Mouse (Mus musculus) embryonic stem cell, embryonic (primary cell): ENCODE results near the gene Gtf2f1.

Experiments used
- CTCF ChIA-PET, 4 experiments: fragments of 300-600 bp in 2 of 4; fragments of 350-600 bp in 2 of 4; sonication (Branson Sonifier 250); formaldehyde crosslinking; loops; one replicate each; lab custom pipeline; 2022; ENCODE audit warnings: inconsistent platforms in 2 of 4; lab: Charles Lee
- POLR2A ChIA-PET, 4 experiments: fragments of 300-600 bp in 2 of 4; fragments of 350-600 bp in 2 of 4; sonication (Branson Sonifier 250); formaldehyde crosslinking; loops; one replicate each; lab custom pipeline; 2022; ENCODE audit warnings: antibody characterized with exemption in 4 of 4, inconsistent platforms in 1 of 4; lab: Charles Lee

The Gtf2f1 gene

DNA sequence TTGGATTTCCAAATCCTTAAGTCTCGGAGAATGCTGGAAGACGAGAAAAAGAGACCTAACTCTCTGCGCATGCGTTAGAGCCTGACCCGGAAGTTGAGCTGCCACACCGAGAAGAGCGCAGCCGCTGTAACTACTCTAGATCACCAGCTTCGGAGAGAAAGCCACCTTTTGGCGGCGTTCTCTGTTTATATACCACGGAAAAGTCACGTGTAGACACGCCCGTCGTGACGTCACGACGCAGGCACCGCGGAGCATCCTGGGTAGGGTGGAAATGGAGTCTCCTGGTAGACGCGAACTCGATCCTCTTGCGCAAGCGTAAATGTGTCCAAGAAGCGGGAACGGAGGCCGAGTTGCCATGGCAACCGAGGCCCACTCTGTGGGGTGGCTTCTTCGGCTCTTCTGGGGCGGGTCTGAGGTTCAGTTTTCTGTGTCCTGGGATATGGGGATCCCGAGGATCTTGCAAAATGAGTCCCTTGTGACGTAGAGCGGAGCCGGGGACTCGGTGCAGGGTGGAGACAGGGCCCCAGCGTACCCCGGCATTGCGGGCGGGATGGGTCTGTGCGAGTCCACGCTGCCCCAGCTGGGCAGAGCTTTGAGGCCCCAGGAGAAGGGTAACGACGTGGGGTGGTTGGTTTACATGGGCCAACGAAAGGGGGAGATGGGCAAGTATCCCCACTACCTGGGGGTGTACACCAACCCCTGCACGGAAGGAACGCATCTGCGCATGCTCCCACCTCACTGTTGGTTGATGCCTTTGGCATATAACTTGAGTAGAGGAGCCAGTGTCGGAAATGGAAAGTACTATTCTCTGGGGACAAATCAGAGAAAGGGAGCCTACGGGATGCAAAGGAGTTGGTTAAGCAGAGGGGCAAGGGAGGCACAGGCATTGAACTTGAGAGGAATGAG is at the start of gene Gtf2f1, which contains the start of gene Gm17949:
Gtf2f1 (minus strand) TSS at position 53 of the 906 bp plus-strand sequence.
Gm17949 (plus strand) TSS at position 234 of the 906 bp plus-strand sequence.
- CTCF ChIA-PET = interaction anchor here in 3 of 4 experiments (0.6 to 1.3 kb wide), 8 partner anchors 14 to 326 kb away, joined by 4 to 10 read pairs (median 5); partner anchors contain the start of genes Alkbh7 (in 2 of the 3) and Khsrp (in 1 of the 3)
- POLR2A ChIA-PET = interaction anchor here (0.5 to 2.9 kb wide), 92 partner anchors 9 to 932 kb away, joined by 3 to 122 read pairs (median 4); partner anchors contain the start of genes Pspn (in 4 of the 4), Alkbh7 (in 3 of the 4), Clpp (in 3 of the 4) and Khsrp (in 3 of the 4)

DNA sequence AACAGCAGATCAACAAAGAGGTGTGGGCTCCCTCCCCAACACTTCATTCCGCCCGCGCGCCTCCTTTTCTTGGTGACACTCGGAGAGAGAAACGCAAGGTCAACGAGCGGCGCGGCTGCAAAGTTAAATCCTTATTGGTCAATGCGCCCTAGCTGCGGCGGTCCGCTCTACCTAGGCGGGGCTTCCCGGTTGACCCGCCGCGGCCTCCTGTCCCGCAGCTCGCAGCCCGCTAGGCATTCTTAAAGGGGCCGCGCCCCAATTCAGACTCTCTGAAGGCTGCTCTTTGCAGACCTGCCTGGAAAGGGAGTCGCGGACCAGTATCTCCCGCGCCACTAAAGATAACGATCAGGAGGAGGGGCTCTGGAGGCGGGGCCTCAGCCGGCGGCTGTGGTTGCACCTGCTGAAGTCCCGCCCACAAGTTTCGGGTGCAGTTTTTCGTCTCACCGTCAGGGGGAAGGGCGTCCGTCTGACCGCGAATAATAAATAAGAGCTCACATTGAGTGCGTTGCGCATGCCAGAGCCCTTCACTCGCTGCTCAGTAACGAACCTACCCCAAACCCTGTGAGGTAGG is 49.2 kb upstream of the Gtf2f1 start:
- ChIA-PET CTCF (interaction anchor here (0.6 to 2.2 kb wide), 41 partner anchors 9 to 736 kb away, joined by 3 to 15 read pairs (median 5); partner anchors contain the start of genes Alkbh7 (in 2 of the 4), Gpr108 (in 1 of the 4), Khsrp (in 1 of the 4) and Lonp1 (in 1 of the 4)), POLR2A (interaction anchor here (0.6 to 5.9 kb wide), 55 partner anchors 9 to 1007 kb away, joined by 3 to 78 read pairs (median 6); partner anchors contain the start of genes Gm17949 (in 3 of the 4), Gtf2f1 (in 3 of the 4), Khsrp (in 3 of the 4) and Alkbh7 (in 2 of the 4))

DNA sequence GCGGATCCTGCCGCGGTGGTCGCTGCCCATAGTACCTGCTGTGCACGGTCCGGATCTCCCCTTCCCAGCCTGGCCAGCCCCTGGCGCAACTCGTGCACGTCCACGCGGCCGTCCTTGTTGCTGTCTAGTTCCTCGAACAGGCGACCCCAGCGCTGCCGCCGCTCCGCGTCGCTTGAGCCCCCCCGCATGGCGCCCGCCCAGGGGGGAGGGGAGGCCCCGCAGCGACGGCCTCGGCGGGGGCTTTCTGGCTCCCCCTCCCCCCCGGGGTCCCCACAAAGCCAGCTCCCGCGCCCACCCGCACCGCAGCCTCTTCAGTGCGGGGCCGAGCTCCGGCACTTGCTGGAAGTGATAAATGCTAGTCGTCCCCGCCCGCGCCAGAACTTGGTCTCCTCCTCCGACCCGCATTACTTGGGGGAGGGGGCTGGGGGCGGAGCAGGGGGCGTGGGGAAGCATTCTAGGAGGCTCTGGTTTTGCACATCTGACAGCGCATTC is 48.4 kb upstream of the Gtf2f1 start, which contains the start of gene Slc25a23:
Slc25a23 (minus strand) TSS at position 378 of the 492 bp plus-strand sequence.
- ChIA-PET CTCF (interaction anchor here in 3 of 4 experiments (0.6 to 2.2 kb wide), 18 partner anchors 8 to 433 kb away, joined by 3 to 15 read pairs (median 7); partner anchors contain the start of genes Khsrp (in 1 of the 3) and Lonp1 (in 1 of the 3)), POLR2A (interaction anchor here (0.6 to 5.9 kb wide), 40 partner anchors 8 to 1006 kb away, joined by 3 to 78 read pairs (median 6); partner anchors contain the start of genes Khsrp (in 3 of the 4), Alkbh7 (in 2 of the 4), Clpp (in 2 of the 4) and Gm17949 (in 2 of the 4))

DNA sequence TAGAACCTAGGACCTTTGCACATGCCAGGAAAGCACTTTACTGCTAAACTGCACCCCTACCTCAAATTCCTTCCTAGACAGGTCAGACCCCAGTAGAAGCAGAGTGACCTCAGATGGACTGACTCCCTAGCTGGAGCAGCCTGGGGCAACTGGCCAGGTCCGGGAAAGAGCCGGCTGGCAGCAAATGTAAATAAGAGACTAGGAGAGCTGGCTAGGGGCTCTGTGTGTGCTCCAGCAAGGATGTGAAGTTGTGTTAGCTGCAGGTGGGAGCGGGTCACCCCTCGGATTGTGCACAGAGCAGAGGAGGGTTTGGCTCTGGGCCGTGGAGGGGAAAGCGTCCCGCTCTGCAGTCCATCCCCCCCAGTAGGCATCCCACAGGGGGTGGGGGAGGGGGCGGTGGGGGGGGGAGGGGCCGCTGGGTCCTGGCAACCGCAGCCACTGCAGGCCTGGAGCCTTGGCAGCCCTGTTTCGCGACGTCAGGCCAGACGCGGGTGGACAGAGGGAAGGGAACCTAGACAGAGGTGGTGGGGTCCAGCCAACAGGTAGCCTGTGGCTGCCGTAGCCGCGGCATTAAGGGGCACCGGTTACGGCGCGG is 47.9 kb upstream of the Gtf2f1 start, which contains the start of gene Crb3:
Crb3 (plus strand) TSS at position 215 of the 595 bp plus-strand sequence.
- POLR2A ChIA-PET = interaction anchor here (0.6 to 5.9 kb wide), 16 partner anchors 7 to 754 kb away, joined by 3 to 78 read pairs (median 6); partner anchors contain the start of genes Khsrp (in 3 of the 4), Clpp (in 2 of the 4), Gm17949 (in 1 of the 4) and Gtf2f1 (in 1 of the 4)
- CTCF ChIA-PET = interaction anchor here in 2 of 4 experiments (1.2 to 2.2 kb wide), 4 partner anchors 20 to 108 kb away, joined by 3 to 12 read pairs (median 6); no protein-coding TSS in a partner anchor

DNA sequence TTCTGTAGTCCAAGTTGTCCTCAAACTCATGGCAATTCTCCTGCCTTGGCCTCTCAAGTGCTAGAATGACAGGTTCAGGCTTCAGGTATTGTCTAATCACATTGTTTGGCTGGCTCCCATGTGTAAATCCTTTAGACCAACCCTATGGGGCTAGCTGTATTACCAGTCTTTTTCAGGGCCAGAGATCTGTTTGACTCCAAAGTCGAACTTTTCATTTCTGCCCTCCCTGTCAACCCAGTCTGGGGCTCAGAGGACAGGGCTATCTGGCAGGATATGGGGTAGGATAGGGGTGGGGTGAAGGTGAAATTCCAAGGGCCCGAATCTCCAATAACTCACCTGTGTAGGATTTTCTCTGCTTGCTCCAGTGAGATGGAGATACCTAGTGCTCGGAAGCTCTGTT is 45.2 kb upstream of the Gtf2f1 start:
- CTCF ChIA-PET = interaction anchor here in 1 of 4 experiments (0.8 to 1.3 kb wide), 2 partner anchors 40 to 94 kb away, joined by 4 to 6 read pairs; no protein-coding TSS in a partner anchor
- POLR2A ChIA-PET = interaction anchor here in 2 of 4 experiments (0.7 to 1.3 kb wide), 4 partner anchors 15 to 143 kb away, joined by 3 to 6 read pairs (median 4); partner anchors contain the start of gene Khsrp (in 1 of the 2)

DNA sequence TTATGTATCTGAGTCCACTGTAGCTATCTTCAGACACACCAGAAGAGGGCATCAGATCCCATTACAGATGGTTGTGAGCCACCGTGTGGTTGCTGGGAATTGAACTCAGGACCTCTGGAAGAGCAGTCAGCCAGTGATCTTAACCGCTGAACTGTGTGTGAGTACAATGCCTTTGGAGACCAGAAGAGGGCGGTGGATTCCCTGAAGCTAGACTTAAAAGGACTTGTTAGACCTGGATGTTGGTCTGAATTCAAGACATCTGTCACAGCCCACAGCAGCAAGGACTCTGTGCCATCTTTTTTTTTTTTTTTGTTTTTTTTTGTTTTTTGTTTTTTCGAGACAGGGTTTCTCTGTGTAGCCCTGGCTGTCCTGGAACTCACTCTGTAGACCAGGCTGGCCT is 40.6 kb upstream of the Gtf2f1 start:
- POLR2A ChIA-PET = interaction anchor here in 3 of 4 experiments (0.6 to 6.9 kb wide), 17 partner anchors 8 to 353 kb away, joined by 3 to 42 read pairs (median 4); partner anchors contain the start of genes Khsrp (in 2 of the 3), Slc25a23 (in 2 of the 3) and Dus3l (in 1 of the 3)
- CTCF ChIA-PET = interaction anchor here (0.5 to 3.6 kb wide), 28 partner anchors 9 to 1075 kb away, joined by 3 to 15 read pairs (median 3); partner anchors contain the start of genes Alkbh7 (in 3 of the 4), Khsrp (in 2 of the 4), Slc25a23 (in 1 of the 4) and Slc25a41 (in 1 of the 4)

DNA sequence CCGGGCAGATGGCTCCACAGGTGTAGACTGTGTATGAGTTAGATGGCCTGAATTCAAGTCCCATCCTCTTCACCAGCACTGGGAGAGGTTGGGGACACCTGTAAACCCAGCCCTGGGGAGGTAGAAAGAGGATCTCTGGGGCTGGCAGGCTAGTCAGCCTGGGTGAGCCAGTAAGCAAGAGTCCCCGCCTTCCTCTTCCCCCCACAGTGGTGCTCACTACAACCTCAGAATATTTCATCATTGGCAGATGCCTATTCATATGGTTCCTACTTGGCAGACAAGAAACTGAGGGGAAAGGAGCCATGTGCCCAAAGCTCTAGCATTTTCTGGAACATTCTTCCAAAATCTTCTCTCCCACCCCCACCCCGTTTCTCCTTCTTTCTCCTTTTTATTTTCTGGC is 37.7 kb upstream of the Gtf2f1 start:
- ChIA-PET CTCF (interaction anchor here in 2 of 4 experiments (0.8 to 1.0 kb wide), 3 partner anchors 10 to 286 kb away, joined by 3 to 4 read pairs (median 3); no protein-coding TSS in a partner anchor), POLR2A (interaction anchor here in 3 of 4 experiments (0.7 to 6.9 kb wide), 7 partner anchors 11 to 985 kb away, joined by 3 to 42 read pairs (median 4); partner anchors contain the start of genes Khsrp (in 1 of the 3) and Slc25a23 (in 1 of the 3))

DNA sequence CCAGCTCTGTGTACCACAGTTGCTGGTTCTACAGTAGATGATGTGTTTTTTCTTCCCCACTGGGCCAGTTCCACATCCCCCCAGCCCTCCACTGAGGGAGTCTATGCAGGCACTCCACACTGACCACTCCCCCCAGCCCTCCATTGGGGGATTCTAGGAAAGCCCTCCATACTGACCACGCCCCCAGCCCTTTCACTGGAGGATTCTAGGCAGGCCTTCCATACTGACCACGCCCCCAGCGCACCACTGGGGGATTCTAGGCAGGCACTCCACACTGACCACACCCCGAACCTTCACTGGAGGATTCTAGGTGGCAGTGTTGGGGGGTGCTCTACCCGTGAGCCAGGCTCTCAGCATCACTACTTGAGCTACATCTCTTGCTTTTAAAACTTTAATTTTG is 36.3 kb upstream of the Gtf2f1 start:
- CTCF ChIA-PET = interaction anchor here in 1 of 4 experiments (1.0 kb wide), 1 partner anchor 9 kb away, joined by 3 read pairs; no protein-coding TSS in a partner anchor
- POLR2A ChIA-PET = interaction anchor here in 3 of 4 experiments (0.8 to 6.9 kb wide), 5 partner anchors 9 to 50 kb away, joined by 3 to 42 read pairs (median 3); partner anchors contain the start of genes Alkbh7 (in 1 of the 3) and Khsrp (in 1 of the 3)

DNA sequence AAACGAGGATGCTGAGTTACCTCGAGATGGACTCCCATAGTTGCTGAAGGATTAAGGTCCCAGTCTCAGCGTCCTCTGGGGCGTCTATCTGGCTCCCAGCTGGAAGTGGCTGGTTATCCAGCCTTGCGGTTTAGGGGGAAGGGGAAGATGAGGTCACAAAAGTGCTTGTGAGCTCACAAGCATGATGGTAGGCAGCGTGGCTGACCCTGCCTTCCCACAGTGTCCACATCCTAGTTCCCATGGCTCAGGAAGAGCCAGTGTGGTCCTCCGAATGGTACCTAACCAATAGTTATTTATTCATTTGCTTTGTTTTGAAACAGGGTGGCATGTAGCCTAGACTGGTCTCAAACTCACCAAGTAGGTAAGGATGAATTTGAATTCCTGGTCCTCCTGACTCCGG is 30.5 kb upstream of the Gtf2f1 start, which contains the start of gene Slc25a41:
Slc25a41 (minus strand) TSS at position 101 of the 400 bp plus-strand sequence.
- ChIA-PET CTCF (interaction anchor here in 2 of 4 experiments (0.6 to 1.2 kb wide), 4 partner anchors 10 to 90 kb away, joined by 3 to 6 read pairs (median 3); partner anchors contain the start of gene Khsrp (in 1 of the 2)), POLR2A (interaction anchor here in 3 of 4 experiments (1.0 to 3.7 kb wide), 6 partner anchors 9 to 31 kb away, joined by 3 to 28 read pairs (median 4); partner anchors contain the start of genes Gtf2f1 (in 2 of the 3), Khsrp (in 2 of the 3), Crb3 (in 1 of the 3) and Gm17949 (in 1 of the 3))

DNA sequence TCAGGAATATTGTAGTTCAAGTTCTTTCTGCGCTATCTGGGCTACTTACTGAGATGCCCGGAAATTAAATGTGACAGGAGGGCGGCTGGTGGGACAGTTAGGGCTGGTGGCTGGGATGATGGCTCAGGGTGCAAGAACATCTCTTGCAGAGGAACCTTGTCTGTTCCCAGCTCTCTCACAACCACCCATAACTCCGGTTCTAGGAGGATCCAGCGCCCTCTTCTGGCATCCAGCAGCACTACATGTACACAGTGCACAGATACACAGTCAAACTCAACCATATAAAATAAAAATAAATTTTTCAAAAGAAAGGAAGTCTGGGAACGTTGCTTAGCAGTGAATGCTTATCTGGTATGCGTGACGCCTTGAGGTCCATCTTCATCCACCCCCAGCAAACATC is 27.9 kb upstream of the Gtf2f1 start:
- ChIA-PET POLR2A (interaction anchor here in 3 of 4 experiments (0.6 to 3.7 kb wide), 22 partner anchors 7 to 221 kb away, joined by 3 to 28 read pairs (median 3); partner anchors contain the start of genes Alkbh7 (in 2 of the 3), Gm17949 (in 2 of the 3), Gtf2f1 (in 2 of the 3) and Khsrp (in 2 of the 3)), CTCF (interaction anchor here (0.6 to 2.5 kb wide), 33 partner anchors 9 to 751 kb away, joined by 3 to 15 read pairs (median 3); partner anchors contain the start of genes Alkbh7 (in 4 of the 4), Clpp (in 1 of the 4), Gm17949 (in 1 of the 4) and Gtf2f1 (in 1 of the 4))

DNA sequence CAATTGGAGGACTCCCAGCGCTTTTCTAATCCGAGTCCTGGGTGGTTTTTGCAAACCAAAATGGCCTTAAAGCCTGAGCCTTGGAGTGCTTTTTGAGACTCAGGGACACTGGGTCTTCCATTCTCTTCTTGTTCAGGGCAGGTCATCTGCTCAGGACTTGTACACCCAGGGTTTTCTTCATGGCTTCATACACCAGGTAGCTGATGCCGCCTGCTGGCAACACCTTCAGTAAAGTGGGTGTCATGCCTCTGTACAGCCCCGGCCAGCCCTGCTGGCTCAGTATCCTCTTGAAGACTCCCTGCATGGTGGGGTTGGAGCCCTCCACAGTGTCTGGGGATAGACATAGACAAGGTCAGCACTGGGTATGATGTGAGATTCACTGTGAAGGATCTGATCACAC is 21.8 kb upstream of the Gtf2f1 start:
- CTCF ChIA-PET = interaction anchor here in 1 of 4 experiments (0.6 to 2.3 kb wide), 7 partner anchors 10 to 296 kb away, joined by 3 to 25 read pairs (median 3); partner anchors contain the start of genes Alkbh7, Gm17949 and Gtf2f1
- POLR2A ChIA-PET = interaction anchor here in 3 of 4 experiments (0.9 to 8.2 kb wide), 33 partner anchors 8 to 571 kb away, joined by 3 to 122 read pairs (median 14); partner anchors contain the start of genes Alkbh7 (in 2 of the 3), Crb3 (in 2 of the 3), Gm17949 (in 2 of the 3) and Gtf2f1 (in 2 of the 3)

DNA sequence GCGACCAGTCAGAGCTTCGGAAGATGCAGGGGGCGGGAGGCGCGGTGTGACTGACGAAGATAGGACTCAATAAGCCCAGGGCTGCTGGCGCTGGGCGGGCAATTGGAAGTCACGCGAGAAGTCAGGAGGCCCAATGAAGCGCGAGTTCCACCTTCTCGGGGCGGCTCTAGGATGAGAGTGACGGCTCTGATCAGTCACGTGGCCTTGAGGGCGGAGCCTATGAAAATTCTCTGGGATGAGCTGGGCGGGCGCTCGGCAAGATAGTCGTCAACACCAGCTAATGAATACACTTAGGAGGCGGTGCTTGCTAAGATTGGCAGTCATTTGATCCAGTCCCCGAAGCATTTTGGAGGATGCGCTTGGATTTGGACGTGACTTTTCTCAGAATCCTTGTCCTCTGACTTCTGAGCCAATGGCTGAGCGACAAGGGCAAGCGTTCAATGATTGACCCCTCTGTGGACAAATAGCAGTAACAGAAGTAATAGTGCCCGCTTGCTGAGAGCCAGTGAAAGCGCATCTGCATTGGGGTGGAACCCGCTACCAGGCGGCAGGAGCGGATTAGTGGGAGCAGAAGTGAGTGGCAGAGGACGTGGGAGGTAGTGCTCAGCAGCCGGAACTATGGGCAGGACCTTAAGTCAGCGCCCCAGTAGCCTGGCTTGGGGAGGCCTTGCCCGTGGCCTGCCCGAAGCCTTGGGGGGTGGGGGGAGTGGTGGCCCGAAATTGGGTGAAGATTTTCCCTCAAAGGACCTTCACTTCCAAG is 20.8 kb upstream of the Gtf2f1 start:
- ChIA-PET POLR2A (interaction anchor here (0.6 to 8.2 kb wide), 161 partner anchors 9 to 995 kb away, joined by 3 to 122 read pairs (median 4); partner anchors contain the start of genes Alkbh7 (in 3 of the 4), Clpp (in 3 of the 4), Crb3 (in 3 of the 4) and Gm17949 (in 3 of the 4)), CTCF (interaction anchor here in 3 of 4 experiments (0.5 to 2.3 kb wide), 22 partner anchors 9 to 303 kb away, joined by 3 to 25 read pairs (median 4); partner anchors contain the start of genes Alkbh7 (in 2 of the 3), Gpr108 (in 2 of the 3), Clpp (in 1 of the 3) and Gm17949 (in 1 of the 3))

DNA sequence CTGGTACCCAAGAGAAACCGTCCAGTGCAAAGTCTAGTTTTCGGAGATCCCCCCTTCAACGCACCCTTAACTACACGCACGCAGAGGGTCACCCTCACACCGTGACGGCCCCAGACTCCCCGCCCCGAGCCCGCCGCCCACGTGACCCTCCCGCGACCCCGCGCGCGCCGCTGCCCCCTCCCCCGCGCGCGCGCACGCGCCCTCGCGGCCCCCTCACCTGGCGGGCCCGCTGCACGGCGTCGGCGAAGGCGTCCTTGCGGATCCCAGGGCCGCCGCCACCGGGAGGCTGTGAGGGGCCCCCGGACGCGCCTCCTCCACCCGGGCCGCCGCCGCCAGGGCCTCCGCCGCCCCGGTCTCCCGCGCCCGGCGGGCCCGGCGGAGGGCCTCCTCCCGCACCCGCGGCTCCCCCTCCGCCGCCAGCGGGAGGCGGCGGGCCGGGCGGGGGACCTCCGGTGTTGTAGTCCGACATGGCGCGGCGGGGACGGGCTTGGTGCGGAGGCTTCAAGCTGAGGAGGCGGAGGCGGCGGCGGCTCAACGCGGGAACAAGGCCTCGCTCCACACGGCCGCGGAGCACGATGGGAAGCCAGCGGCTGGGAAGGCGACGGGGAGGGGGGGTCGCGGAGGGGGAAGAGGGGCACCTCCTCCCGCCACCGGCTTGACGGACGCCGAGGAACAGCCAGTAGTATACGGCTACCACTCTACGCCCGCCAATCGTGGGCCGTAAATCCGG is 20.0 kb upstream of the Gtf2f1 start, which contains the start of gene Khsrp:
Khsrp (minus strand) TSS at position 592 of the 730 bp plus-strand sequence.
- CTCF ChIA-PET = interaction anchor here in 3 of 4 experiments (0.6 to 2.3 kb wide), 20 partner anchors 10 to 304 kb away, joined by 3 to 25 read pairs (median 4); partner anchors contain the start of genes Alkbh7 (in 2 of the 3), Gpr108 (in 2 of the 3), Clpp (in 1 of the 3) and Gm17949 (in 1 of the 3)

More for the DNA sequence above, 20.0 kb upstream of the Gtf2f1 start, which contains the start of gene Khsrp:
- POLR2A ChIA-PET = interaction anchor here (0.6 to 8.2 kb wide), 161 partner anchors 8 to 995 kb away, joined by 3 to 122 read pairs (median 4); partner anchors contain the start of genes Alkbh7 (in 3 of the 4), Clpp (in 3 of the 4), Crb3 (in 3 of the 4) and Gm17949 (in 3 of the 4)
